Mouse (Mus musculus): ENCODE measurements around the gene 1600002K03Rik.

Gene 1600002K03Rik

DNA sequence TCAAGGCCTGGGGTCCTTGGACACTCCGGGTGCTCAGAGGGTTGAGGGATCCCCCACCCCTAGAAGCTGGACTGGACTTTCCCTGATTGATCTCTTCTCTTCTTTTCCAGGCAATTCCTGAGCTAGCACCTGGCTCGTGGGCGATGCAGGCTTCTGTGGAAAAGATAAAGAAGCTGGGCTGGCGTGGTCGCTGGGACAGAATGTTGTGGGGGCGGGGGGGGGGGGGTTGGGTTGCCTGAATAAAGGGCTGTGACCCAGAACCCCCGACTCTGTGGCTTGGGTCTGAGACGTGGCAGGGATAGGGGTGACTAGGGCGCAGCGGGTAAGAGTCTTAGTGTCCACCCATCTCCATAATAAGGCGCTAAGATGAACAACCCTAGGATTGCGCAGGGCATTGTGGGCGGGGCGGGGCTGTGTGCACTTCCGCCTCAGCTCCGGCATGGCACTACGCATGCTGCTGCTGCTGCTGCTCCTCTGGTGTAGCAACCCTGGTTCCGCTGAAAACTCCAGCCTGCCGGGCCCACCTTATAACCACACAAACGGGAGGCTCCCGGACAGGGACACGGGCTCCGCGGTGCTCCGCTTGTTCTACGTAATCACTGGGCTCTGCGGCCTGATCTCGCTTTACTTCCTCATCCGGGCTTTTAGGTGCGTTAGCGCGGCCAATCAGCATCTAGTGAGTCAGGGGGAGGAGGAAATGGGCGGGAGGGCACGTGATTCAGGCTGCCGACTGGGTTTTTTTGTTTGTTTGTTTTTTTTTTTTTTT is at the start of gene 1600002K03Rik:
1600002K03Rik (plus strand) TSS at position 418 of the 766 bp plus-strand sequence.
- peak; percentile 80 to 83 for DNase-seq (ENCODE audit: low spot score in 2 of 2)

DNA sequence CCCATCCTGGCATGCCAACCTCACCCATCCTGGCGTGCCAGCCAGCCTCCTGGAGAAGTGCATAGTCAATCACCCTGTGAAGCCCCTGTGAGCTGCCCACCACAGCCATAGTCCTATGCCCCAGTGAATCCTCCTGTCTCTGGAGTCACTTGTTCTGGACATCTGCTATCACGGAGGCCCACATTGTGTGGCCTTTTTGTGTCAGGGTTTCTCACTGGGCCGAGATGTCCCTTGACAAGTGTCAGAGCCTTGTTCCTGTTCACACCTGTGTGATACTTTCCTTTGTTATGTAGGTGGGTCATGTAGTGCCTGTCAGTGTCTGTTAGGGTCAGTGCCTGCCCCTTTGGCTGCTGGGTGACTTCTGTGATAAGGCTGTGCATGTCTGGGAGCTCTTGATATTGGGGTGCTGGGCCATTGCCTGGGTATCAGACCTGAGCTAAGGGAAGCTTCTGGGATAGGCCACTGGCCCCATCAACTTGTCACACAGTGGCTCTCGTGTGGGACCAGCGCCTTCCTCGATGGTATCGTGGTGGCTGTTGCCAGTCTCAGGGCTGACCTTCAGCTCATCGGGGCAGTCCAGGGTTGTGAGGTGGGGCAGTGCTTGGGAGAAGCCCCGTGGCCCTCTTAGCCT is 48.7 kb upstream of the 1600002K03Rik start:
- no peak for DNase-seq (ENCODE audit: low spot score in 2 of 2)

DNA sequence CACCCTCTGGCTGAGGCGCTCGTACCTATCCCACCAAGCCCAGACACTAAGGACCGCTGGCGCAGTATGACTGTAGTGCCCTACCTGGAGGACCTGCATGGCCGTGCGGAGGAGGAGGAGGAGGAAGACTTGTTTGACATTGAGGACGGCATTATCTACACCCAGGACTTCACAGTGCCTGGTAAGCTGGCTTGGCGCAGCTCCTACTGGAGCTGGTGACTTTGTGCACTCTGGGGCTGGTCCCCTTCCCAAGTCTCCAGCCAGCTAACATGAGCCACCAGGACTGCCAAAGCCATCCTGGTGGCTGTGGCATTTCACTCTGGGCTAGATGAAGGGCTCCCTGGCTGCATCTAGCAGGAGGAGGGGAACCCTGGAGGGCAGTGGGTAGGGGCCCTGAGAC is 44.8 kb upstream of the 1600002K03Rik start:
- DNase-seq (ENCODE audit: low spot score in 2 of 2): no peak

DNA sequence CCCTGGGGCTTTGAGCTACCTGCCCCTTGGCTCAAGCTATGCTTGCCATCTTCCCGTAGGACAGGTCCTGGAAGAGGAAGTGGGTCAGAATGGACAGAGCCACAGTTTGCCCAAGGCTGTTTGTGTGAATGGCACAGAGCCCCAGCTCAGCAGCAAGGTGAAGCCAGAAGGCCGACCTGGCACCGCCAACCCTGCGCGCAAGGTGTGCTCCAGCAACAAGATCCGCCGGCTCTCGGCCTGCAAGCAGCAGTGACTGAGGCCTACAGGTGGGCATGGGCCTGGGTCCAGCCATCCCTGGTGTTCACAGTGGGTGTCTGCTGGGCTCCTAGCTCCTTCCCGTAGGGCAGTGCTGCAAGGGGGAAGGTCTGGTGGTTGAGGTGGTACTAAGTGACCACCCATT is 42.9 kb upstream of the 1600002K03Rik start:
- DNase-seq (ENCODE audit: low spot score in 2 of 2): no peak

DNA sequence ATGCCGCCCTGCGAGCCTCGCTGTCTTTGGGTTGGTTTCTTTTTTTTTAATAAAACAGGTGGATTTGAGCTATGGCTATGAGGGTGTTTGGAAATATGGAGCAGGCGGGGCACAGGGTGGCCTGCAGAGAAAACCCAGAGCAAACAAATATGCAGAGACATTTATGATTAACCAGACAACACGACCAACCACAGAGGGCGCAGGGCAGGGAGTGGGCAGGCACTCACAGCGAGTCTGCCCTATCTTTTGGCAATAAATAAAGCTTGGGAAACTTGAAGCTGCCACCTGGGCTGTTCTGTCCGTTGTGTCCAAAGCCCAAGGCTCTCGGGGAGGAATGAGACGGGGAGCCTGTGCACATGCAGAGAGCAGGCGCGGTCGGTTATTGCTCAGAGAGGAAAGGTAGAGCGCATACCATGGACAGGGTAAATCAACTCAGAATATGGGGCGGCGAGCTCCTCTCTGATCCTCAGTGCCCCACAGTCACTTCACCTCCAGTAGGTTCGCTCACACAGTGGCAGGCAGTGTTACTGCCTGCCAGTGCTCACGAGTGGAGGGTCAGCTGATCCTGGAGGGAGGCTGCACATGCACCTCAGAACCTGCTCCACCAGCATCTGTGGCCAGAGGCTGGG is 42.2 kb upstream of the 1600002K03Rik start:
- DNase-seq (ENCODE audit: low spot score in 2 of 2): no peak

DNA sequence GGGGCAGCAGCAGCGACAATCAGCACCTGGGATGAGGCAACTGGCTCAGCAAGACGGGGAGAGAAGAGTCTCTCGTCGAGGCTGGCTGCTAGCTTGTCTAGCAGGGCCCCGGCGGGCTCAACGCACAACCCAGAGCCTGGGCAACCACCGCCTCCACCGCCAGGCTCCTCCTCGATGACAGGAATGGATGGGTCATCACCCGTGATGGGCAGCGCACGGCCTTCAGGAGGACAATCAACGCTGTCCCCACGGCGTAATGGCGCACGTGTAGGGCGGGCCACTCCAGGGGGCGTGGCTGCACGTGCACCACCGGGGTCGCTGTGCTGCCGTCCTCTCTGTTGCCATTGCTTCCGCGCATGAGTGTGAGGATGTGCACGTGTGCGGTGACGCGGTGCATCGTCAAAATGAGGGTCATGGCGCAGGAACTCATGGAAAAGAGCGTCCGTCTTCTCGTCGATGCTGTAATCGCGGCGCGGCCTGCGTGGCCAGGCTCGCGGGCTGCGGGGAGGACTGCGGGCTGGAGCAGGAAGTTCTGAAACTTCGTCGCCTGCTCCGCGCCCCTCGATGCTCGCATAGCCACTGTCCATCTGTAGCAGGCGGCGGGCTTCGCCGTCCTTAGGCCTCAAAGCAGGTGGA is 41.3 kb upstream of the 1600002K03Rik start:
- no peak for DNase-seq (ENCODE audit: low spot score in 2 of 2)

DNA sequence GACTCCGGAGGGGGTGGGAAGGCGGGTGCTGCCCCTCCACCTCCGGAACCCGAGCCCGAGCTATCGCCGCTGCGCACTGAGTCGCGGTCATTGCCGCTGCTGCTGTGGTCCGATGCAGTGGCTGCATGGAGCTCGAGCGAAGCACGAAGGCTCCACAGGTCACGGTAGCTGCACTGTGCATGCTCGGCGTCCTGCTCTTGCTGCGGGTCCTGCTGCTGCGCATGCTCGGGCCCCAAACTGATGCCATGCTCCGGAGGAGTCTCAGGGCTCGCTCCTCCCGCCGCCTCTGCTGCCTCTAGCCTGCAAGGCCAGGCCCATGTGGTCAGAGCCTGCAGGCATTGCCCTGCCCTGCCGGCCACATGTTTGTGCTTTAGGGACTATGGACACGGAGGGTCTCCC is 40.8 kb upstream of the 1600002K03Rik start:
- DNase-seq (ENCODE audit: low spot score in 2 of 2): no peak

DNA sequence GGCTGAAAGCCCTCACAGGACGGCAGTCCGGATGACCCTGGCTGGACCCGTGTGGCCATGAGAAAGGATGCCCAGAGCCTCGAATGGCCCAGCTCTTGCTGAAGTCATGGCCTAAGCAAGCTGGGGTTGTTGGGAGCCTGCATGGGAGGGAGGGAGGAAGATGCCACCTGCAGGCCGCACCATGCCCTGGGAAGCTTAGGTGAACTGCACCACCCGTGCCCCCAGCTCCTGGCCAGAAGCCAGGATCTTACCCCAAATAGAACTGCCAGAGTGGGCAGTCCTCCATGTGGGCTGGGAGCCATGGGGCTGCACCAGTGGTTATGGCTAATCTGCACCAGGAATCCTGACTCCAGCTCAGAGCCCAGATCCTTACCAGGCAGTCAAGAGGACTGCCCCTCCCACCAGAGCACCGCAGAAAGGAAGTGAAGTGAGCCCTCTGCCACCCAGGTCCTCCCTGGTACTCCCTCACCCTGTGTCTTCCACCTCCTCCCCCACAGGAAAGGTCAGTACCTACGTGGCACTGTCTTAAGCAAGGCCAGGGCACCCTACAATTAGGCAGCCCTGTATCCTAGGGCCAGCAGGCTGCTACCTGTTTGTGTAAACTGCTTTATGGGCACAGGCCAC is 39.4 kb upstream of the 1600002K03Rik start:
- DNase-seq (ENCODE audit: low spot score in 2 of 2): no peak

DNA sequence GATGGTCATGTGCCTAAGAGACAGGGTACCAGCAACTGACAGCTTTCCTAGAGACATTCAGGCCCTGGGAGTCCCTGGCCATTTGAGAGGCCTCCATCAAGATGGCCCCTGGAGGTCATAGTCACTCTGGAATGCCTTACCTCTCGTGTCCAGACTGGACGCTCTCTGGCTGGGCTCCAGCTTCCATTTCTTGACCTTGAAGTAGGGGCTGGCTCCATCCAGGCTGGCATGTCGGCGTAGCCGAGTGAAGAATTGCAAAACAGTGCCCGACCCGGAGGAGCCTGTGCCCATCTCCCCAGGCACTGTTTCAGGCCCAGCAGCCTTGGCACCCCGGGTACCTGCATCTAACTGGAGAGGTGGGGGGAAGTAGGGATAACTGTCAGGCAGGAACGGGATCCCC is 38.3 kb upstream of the 1600002K03Rik start:
- DNase-seq (ENCODE audit: low spot score in 2 of 2): no peak

DNA sequence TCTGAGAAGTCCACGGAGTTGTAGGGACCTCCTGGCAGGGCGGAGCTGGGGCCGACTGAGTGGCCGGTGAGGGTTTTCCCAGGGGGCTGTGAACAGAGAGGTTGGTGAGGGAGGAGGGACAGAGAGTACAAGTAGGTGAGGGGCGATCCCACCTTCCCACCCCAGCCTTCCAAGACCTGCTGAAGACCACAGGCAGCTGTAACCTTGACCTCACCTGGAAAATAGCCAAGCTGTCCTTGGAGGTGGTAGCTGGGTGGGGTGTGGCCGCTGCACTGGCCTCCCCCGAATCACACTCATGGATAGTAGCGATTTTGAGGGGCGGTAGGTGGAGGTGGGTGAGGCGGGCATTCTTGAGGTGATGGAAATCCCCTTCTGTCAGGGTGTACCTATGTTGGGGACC is 37.6 kb upstream of the 1600002K03Rik start:
- no peak for DNase-seq (ENCODE audit: low spot score in 2 of 2)

DNA sequence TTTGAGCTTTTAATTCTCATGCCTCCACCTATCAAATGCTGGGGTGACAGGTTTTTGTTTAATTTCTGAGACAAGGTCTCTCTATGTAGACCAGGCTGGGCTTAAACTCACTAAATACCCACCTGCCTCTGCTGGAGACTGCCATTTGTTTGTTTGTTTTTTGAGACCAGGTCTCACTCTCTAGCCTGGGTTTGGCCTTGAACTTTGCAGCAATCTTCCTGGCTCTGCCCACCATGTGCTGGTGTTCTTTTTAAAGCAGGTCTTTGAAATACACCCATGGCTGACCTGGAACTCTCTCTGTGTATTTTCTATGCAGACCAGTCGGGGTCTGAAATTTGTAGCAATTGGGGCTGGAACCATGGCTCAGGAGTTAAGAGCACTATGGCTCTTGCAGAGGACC is 37.1 kb upstream of the 1600002K03Rik start:
- DNase-seq (ENCODE audit: low spot score in 2 of 2): no peak

DNA sequence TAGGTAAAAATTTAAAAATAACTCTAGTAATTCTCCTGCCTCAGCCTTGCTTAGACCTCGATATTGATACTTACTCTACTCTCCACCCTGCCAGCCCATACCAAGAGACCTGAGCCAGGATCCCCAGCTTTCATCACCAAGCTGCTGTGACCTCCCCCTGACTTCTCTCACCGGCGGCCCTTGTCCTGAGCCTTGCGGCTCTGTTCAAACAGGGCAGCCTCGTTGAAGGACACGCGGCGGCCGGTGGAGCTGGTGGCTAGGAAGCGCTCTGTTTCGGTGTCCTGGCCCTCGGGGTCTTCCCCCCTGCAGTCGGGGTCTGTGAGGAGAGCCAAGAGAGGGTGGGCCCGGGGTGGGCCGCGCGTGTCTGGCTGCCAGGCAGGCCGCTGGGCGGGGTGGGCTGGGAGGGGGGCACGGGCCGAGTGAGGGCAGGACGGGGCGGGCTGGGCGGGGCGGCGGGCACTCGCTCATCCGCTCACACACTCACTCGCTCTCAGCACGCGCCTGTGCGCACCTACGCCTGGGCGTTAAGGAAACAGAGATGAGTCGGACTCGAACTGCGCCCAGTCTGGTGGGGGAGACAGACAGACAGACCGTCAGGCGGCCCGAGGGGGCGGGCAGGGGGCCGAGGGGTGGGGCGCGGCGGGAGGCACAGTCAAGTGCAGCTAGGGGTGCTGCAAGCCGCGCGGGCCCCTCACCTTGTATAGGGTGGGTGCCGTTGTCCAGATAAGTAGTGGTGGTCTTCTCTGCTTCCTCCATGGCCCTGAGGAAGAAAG is 36.4 kb upstream of the 1600002K03Rik start:
- no peak for DNase-seq (ENCODE audit: low spot score in 2 of 2)

DNA sequence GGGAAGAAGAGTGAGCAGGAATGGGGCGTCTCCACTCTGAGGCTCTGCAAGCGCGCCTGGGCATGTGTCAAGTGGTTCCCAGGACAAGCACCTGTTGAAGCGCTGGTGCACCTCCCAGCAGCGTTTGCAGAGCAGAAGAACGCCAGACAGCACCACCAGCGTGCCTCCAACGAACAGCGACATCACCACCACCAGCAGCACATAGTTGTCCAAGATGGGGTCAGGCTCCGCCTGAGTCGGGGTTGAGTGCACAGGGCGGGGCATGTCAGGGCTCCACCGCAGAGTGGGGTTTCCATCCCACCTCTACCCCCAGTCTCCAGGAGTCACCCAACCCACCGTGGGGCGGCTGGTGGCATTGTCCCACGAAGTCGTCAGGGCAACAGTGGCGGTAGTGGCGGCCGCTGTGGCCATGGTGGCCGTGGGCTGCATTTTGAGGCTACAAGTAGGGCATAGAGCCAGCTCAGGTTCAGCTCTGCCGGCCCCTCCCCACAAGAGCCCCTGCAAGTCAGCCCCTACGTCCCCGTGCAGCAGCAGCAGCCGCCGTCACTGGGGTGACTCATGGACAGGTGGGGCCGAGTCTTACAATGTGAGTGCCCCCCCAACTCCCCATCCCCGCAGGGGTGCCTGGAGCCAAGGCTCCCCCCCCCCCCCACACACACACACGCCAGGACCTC is 35.7 kb upstream of the 1600002K03Rik start:
- no peak for DNase-seq (ENCODE audit: low spot score in 2 of 2)

DNA sequence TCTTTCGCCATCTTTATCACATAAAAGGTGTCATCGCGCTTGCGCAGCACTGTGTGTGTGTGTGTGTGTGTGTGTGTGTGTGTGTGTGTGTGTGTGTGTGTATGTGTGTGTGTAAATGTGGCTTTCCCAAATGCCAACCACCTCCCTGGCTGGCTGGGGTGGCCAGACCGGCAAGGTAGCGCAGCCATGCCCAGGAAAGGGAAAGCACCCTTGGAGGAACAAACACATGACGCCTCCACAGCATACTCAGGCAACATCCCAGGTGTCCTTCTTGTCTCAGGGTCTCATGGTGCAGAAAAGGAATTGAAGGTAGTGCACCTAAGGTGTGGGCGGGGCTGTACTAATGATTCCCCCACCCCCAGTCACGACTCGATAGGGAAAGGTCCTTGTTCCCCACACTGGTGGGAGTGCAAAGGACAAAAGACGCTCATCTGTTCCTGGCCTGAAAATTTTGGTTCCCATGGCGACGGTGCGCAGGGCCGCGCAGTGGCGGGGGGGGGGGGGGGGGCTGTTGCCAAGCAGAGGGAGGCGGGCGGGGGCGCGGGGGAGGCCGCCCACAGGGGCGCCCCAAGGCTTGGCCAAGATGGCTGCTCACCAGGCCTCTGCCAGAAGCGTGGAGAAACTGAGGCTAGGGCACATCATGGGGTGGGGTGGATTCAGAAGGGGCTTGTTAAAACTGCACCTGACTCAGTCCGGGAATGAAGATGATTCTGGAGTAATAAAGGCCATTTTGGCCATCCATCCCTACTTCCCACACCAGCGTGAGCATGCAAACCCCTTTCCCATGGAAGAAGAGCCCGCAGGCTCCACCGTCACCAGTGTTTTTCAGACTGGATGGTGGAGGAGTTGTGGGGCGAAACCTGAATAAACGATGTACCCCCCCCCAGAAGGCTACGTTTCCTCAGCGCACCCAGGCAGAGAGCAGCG is 34.9 kb upstream of the 1600002K03Rik start:
- no peak for DNase-seq (ENCODE audit: low spot score in 2 of 2)

DNA sequence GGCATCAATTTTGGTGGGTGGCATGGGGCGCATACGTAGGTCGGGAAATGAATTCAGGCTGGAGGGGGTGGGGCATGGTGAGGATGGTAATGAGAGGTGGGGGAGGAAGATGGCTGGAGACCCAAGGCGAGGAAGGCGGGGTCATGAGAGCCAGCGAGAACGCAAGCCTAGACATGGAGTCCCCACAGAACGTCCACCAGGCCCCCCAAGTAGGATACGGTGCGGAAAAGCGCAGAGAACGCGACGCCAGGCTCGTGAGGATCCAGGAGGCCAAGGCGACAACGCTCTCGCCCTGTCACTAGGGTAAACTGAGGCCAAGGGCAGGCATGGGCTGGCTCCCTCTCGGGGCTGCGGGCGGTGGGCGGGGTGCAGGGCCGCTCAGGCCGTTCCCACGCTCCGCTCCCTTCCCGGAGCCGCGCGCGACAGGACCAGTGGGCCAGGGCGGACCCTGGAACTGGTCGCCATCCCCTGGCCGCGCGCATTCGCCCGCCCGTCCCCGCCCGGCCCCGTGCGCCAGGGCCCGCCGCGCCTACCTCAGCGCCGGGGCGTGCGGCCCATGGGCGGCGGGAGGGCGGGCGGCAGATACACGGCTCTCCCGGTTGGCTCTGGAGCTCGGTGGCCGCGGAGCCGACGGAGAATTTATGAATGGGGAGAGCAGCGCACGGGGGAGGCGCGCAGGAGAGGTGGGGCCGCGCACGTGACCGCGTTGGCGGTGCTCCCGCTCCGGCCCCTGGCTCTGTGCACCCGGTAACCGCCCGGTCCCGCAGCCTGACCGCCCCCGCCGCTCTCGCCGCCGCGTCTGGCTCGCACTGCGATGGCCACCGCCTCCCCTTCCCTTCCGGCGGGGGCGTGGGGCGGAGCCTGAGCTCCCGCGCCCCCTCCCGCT is 33.9 kb upstream of the 1600002K03Rik start, which contains the start of gene Atp5d:
Atp5d (plus strand) TSS at position 80 of the 886 bp plus-strand sequence.
- DNase-seq (ENCODE audit: low spot score in 2 of 2): no peak

DNA sequence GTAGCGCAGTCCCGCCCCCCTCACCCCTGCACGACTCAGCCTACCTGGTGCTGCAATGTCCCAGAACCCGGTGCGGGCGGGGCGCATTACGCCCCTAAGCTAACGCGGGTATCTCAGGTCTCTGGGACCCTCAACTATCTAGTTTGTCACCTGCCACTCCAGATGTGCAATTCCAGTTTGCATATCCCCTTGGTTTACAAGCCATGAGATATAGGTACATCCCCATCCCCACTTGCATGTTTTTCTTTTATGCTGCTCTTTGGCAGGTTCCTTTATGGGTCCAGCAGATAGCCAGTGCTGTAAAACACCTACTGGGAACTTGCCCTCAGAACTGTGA is 33.3 kb upstream of the 1600002K03Rik start:
- DNase-seq (ENCODE audit: low spot score in 2 of 2): no peak

DNA sequence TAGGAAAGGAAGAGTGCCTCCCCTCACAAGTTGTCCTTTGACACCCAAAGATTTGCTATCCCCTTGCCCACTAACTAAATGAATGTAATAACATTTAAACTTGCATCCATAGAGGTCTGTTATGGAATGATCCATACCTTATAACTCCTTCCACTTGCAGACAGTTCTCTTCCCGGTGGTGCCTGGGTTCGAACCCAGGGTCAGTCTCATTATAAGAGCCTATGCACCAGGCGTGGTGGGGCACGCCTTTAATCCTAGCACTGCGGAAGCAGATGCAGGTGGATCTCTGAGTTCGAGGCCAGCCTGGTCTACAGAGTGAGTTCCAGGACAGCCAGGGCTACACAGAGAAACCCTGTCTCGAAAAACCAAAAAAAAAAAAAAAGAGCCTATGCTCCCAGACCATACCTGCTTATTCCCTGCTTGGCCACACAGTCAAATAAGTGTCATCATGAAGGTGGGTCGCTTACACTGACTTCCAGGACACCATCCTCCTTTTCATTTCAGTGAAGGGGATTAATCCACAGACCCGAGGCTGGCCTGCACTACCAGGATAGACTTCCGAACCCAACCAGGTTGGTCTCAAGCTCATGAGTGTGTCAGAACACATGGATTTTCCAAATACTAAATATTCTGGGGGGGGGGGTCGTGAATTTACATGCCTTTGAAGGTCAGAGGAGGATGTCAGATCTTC is 32.6 kb upstream of the 1600002K03Rik start:
- DNase-seq (ENCODE audit: low spot score in 2 of 2): no peak

DNA sequence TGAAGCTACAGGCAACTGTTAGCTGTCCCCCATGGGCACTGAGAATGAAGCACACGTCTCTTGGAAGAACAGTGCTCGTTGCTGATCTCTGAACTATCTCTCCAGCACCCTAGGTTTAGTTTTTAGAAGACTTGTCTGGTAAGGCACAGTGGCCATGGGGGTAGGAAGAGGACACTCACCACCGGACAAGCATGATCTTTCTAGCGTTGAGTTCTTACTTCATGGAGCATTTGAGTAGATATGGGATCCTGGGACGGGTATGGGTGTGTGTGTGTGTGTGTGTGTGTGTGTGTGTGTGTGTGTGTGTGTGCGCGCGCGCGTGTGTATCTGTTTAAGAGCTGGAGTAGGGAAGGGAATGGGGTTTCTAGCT is 32.1 kb upstream of the 1600002K03Rik start, which contains the start of gene Cbarp:
Cbarp (minus strand) TSS at position 170 of the 370 bp plus-strand sequence.
- DNase-seq (ENCODE audit: low spot score in 2 of 2): no peak

Data from frontal cortex, postnatal 25 days (tissue).